Comparison of ENCODE assay signal across 8 mouse cellular contexts in the genomic region with DNA sequence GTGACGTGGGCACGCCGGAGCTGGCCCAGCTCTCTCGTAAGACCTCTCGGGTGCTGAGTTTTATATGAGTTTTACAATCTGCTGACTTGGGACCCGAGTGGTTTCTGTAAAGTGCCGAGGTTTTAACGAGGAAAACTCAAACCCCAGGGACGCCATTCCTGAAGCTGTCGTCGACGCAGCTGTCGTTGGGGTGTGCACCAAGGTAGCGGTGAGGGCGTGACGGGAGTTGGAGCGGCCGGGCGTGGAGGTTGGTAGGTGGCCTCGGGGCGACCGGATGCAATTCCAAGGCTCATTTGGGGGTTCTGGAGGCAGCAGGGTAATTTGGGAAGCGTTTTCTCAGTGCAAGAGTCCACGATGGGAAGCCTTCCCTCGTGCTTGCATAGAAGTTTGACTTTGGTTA. TPM values are rescaled to one million over a fixed set of nuclear protein-coding genes. Genes with fewer than 3 reads are reported as not detected.
DNase-seq lines count a peak whose midpoint lies in the region; ATAC-seq lines count a peak whose summit lies in the region.
"Not testable (repeated sequence)": the region's sequence is repeated elsewhere in the genome, so short reads cannot be mapped to it uniquely, and the experiment has no call there.

No protein-coding gene starts in this region.

- not testable (repeated sequence) for H3K27ac ChIP-seq in forebrain, embryonic 11.5 days (ENCODE audit: low read depth, low read length); heart, embryonic 16.5 days (ENCODE audit: low read length); kidney, embryonic 14.5 days (ENCODE audit: low read depth, low read length); liver, embryonic 13.5 days; midbrain, embryonic 13.5 days; stomach, embryonic 15.5 days

- not testable (repeated sequence) for ATAC-seq in forebrain, embryonic 11.5 days (replicated peaks; ENCODE audit: low FRiP score); kidney, embryonic 14.5 days (ENCODE audit: low FRiP score, low TSS enrichment); liver, embryonic 13.5 days (ENCODE audit: low read depth)
- 0 out of 2 replicates have a peak, but pooled peaks have one; percentile 5 for ATAC-seq in heart, embryonic 16.5 days (replicated peaks; ENCODE audit: extremely low read depth, insufficient read depth, low FRiP score)
- peak; percentile 46; the same call in 1 of the 2 replicates for ATAC-seq in midbrain, embryonic 13.5 days
- 0 out of 2 replicates have a peak, but pooled peaks have one; percentile 17 for ATAC-seq in stomach, embryonic 15.5 days (ENCODE audit: insufficient read depth, low FRiP score, low read depth)

- peak overlapping the region; percentile 52 for H3K9ac ChIP-seq in forebrain, embryonic 11.5 days (ENCODE audit: low read length)
- peak overlapping the region; percentile 74 for H3K9ac ChIP-seq in heart, embryonic 16.5 days (ENCODE audit: low read length)
- peak overlapping the region; percentile 60; the same call in 1 of the 2 replicates for H3K9ac ChIP-seq in kidney, embryonic 14.5 days (ENCODE audit: low read depth, low read length)
- H3K9ac ChIP-seq in liver, embryonic 13.5 days: peak overlapping the region; percentile 47; the same call in 1 of the 2 replicates
- peak overlapping the region; percentile 64; the same call in 1 of the 2 replicates for H3K9ac ChIP-seq in midbrain, embryonic 13.5 days (replicated peaks)
- 0 out of 2 replicates have a peak overlapping the region, but pooled peaks have one; percentile 25 for H3K9ac ChIP-seq in stomach, embryonic 15.5 days

- not testable (repeated sequence) for H3K9me3 ChIP-seq in forebrain, embryonic 11.5 days (ENCODE audit: control insufficient read depth, low read length); heart, embryonic 16.5 days (replicated peaks; ENCODE audit: control insufficient read depth, low read length); kidney, embryonic 14.5 days (ENCODE audit: control insufficient read depth, low read length); liver, embryonic 13.5 days (replicated peaks); midbrain, embryonic 13.5 days; stomach, embryonic 15.5 days

- H3K4me2 ChIP-seq in forebrain, embryonic 11.5 days (ENCODE audit: low read depth, low read length, severe bottlenecking): peak overlapping the region; percentile 55
- peak overlapping the region; percentile 64 for H3K4me2 ChIP-seq in heart, embryonic 16.5 days (ENCODE audit: low read depth, low read length)
- H3K4me2 ChIP-seq in kidney, embryonic 14.5 days (replicated peaks; ENCODE audit: low read depth, low read length): peak overlapping the region; percentile 51
- H3K4me2 ChIP-seq in liver, embryonic 13.5 days: peak overlapping the region; percentile 62
- H3K4me2 ChIP-seq in midbrain, embryonic 13.5 days (replicated peaks): peak overlapping the region; percentile 65
- H3K4me2 ChIP-seq in stomach, embryonic 15.5 days: peak overlapping the region; percentile 60

- WGBS in forebrain, embryonic 11.5 days: under 1% methylated on average over 25 of the region's 25 CpGs
- WGBS in heart, embryonic 16.5 days: under 1% methylated on average over 23 of the region's 25 CpGs
- under 1% methylated on average over 23 of the region's 25 CpGs for WGBS in kidney, embryonic 14.5 days
- under 1% methylated on average over 25 of the region's 25 CpGs for WGBS in liver, embryonic 13.5 days (ENCODE audit: insufficient replicate concordance)
- WGBS in midbrain, embryonic 13.5 days: 2% methylated on average over 25 of the region's 25 CpGs
- WGBS in stomach, embryonic 15.5 days: under 1% methylated on average over 25 of the region's 25 CpGs

- DNase-seq in CD4-positive helper T cell, adult 2 months (ENCODE audit: low read depth, low spot score): peak; percentile 31
- DNase-seq in brain, adult 2 months (ENCODE audit: low read depth, low spot score): peak; percentile 15
- peak; percentile 62 for DNase-seq in forebrain, embryonic 11.5 days (ENCODE audit: low spot score)
- not testable (repeated sequence) for DNase-seq in liver, embryonic 13.5 days

- not testable (repeated sequence) for H3K4me1 ChIP-seq in forebrain, embryonic 11.5 days (replicated peaks; ENCODE audit: control insufficient read depth, insufficient read depth, low read length); heart, embryonic 16.5 days (ENCODE audit: control insufficient read depth, insufficient read depth, low read length); kidney, embryonic 14.5 days (ENCODE audit: control insufficient read depth, insufficient read depth, low read length); liver, embryonic 13.5 days (replicated peaks); midbrain, embryonic 13.5 days (replicated peaks); stomach, embryonic 15.5 days

- peak overlapping the region; percentile 49 for H3K4me3 ChIP-seq in forebrain, embryonic 11.5 days (ENCODE audit: low read depth, low read length)
- H3K4me3 ChIP-seq in heart, embryonic 16.5 days (ENCODE audit: low read length): peak overlapping the region; percentile 59
- peak overlapping the region; percentile 49 for H3K4me3 ChIP-seq in kidney, embryonic 14.5 days (ENCODE audit: low read length)
- peak overlapping the region; percentile 53 for H3K4me3 ChIP-seq in liver, embryonic 13.5 days (replicated peaks)
- peak overlapping the region; percentile 50 for H3K4me3 ChIP-seq in midbrain, embryonic 13.5 days (replicated peaks)
- H3K4me3 ChIP-seq in stomach, embryonic 15.5 days (replicated peaks): peak overlapping the region; percentile 55

- H3K36me3 ChIP-seq in forebrain, embryonic 11.5 days (ENCODE audit: control insufficient read depth, insufficient read depth, low read length); heart, embryonic 16.5 days (ENCODE audit: control insufficient read depth, insufficient read depth); kidney, embryonic 14.5 days (ENCODE audit: control insufficient read depth, insufficient read depth, low read length); liver, embryonic 13.5 days; midbrain, embryonic 13.5 days; stomach, embryonic 15.5 days: not testable (repeated sequence)

- not testable (repeated sequence) for H3K27me3 ChIP-seq in forebrain, embryonic 11.5 days (ENCODE audit: control insufficient read depth, insufficient read depth, low read length); heart, embryonic 16.5 days (ENCODE audit: control insufficient read depth, insufficient read depth, low read length); kidney, embryonic 14.5 days (ENCODE audit: control insufficient read depth, insufficient read depth, low read length); liver, embryonic 13.5 days; midbrain, embryonic 13.5 days; stomach, embryonic 15.5 days (replicated peaks)

RNA-seq across cellular contexts. Expression of a gene that starts 14.2 kb away (rescaled TPM):
- polyA plus RNA-seq in forebrain, embryonic 11.5 days (2014; fragmentation: Nextera tagmentation; extraction: Ambion mirVana): 23.1 and 27.5 TPM in 2 replicates
- polyA plus RNA-seq in heart, embryonic 16.5 days (2015; fragmentation: Nextera tagmentation; extraction: Ambion mirVana): 14.9 TPM in 2 replicates
- 8.4 and 15.8 TPM in 2 replicates for polyA plus RNA-seq in kidney, embryonic 14.5 days (2014; fragmentation: Nextera tagmentation; extraction: Ambion mirVana)
- 3.3 and 3.6 TPM in 2 replicates for polyA plus RNA-seq in liver, embryonic 13.5 days (2015; fragmentation: Nextera tagmentation; extraction: Ambion mirVana)
- polyA plus RNA-seq in midbrain, embryonic 13.5 days (2015; fragmentation: Nextera tagmentation; extraction: Ambion mirVana): 32.5 and 33.7 TPM in 2 replicates
- polyA plus RNA-seq in stomach, embryonic 15.5 days (2015; fragmentation: Nextera tagmentation; extraction: Ambion mirVana): 20.7 and 22.3 TPM in 2 replicates

RNA-seq across cellular contexts. Expression of a gene that starts 46.5 kb away (rescaled TPM):
- polyA plus RNA-seq in forebrain, embryonic 11.5 days (2014; fragmentation: Nextera tagmentation; extraction: Ambion mirVana): 28.7 and 29.1 TPM in 2 replicates
- polyA plus RNA-seq in heart, embryonic 16.5 days (2015; fragmentation: Nextera tagmentation; extraction: Ambion mirVana): 11.5 and 13.0 TPM in 2 replicates
- polyA plus RNA-seq in kidney, embryonic 14.5 days (2014; fragmentation: Nextera tagmentation; extraction: Ambion mirVana): 17.5 and 20.2 TPM in 2 replicates
- polyA plus RNA-seq in liver, embryonic 13.5 days (2015; fragmentation: Nextera tagmentation; extraction: Ambion mirVana): 5.6 and 7.0 TPM in 2 replicates
- 48.2 and 53.2 TPM in 2 replicates for polyA plus RNA-seq in midbrain, embryonic 13.5 days (2015; fragmentation: Nextera tagmentation; extraction: Ambion mirVana)
- 13.6 and 16.0 TPM in 2 replicates for polyA plus RNA-seq in stomach, embryonic 15.5 days (2015; fragmentation: Nextera tagmentation; extraction: Ambion mirVana)
